41 mouse cellular contexts compared by ENCODE assay signal in genomic region chr17:35538476-35538875, GRCm38 (mm10). TPM values are rescaled to one million over a fixed set of nuclear protein-coding genes. Genes with fewer than 3 reads are reported as not detected.
"Had no signal": no experiment of that assay in that cellular context is flagged by ENCODE, and none has a peak within 500 bp of the region (broad histone marks: within the 10 kb centered on the region; RNA-seq: fewer than 3 reads in every experiment).

No protein-coding gene starts in this region.

- H3K27ac ChIP-seq: heart, embryonic 10.5 days; heart, embryonic 13.5 days; heart, embryonic 15.5 days; hindbrain, embryonic 10.5 days; hindbrain, embryonic 12.5 days; hindbrain, embryonic 13.5 days; hindbrain, embryonic 14.5 days; hindbrain, embryonic 15.5 days; hindbrain, postnatal 0 days; intestine, embryonic 15.5 days; kidney, embryonic 15.5 days; kidney, postnatal 0 days; layer of hippocampus, adult 2 months had no signal

- ATAC-seq: hindbrain, embryonic 16.5 days; hindbrain, postnatal 0 days; inflammation-experienced regulatory T-cells, adult 6 months; intestine, embryonic 15.5 days; intestine, postnatal 0 days had no signal

- H3K9ac ChIP-seq: heart, embryonic 12.5 days; heart, embryonic 13.5 days; heart, embryonic 15.5 days; hindbrain, embryonic 12.5 days; hindbrain, embryonic 13.5 days; hindbrain, embryonic 14.5 days; hindbrain, embryonic 15.5 days; intestine, embryonic 15.5 days; kidney, embryonic 15.5 days had no signal

- H3K4me3 ChIP-seq: heart, embryonic 10.5 days; heart, embryonic 12.5 days; heart, embryonic 13.5 days; heart, embryonic 15.5 days; hindbrain, embryonic 10.5 days; hindbrain, embryonic 12.5 days; hindbrain, embryonic 13.5 days; hindbrain, embryonic 15.5 days; intestine, embryonic 15.5 days; kidney, embryonic 15.5 days; layer of hippocampus, adult 2 months had no signal

- DNase-seq: heart, postnatal 10 days; heart, postnatal 14 days; heart, postnatal 36 days; heart, postnatal 4 days; kidney, adult 11 months; kidney, adult 18-20 months; kidney, adult 2 months; kidney, adult 8-10 months; kidney, adult 9 months; kidney, postnatal 10 days; kidney, postnatal 14 days; kidney, postnatal 25 days; kidney, postnatal 36 days; kidney, postnatal 4 days; layer of hippocampus, adult 9-11 months; layer of hippocampus, postnatal 36 days had no signal

- H3K4me2 ChIP-seq: heart, embryonic 11.5 days; heart, embryonic 12.5 days; heart, embryonic 13.5 days; heart, embryonic 15.5 days; hindbrain, embryonic 12.5 days; hindbrain, embryonic 13.5 days; hindbrain, embryonic 14.5 days; hindbrain, embryonic 15.5 days; intestine, embryonic 15.5 days; kidney, embryonic 15.5 days had no signal

- H3K27me3 ChIP-seq: hindbrain, embryonic 13.5 days; hindbrain, embryonic 15.5 days; intestine, embryonic 15.5 days; kidney, embryonic 15.5 days had no signal

- H3K9me3 ChIP-seq: heart, embryonic 10.5 days; heart, embryonic 12.5 days; heart, embryonic 13.5 days; heart, embryonic 15.5 days; hindbrain, embryonic 10.5 days; hindbrain, embryonic 12.5 days; hindbrain, embryonic 13.5 days; hindbrain, embryonic 15.5 days; intestine, embryonic 15.5 days; kidney, embryonic 15.5 days had no signal

- H3K4me1 ChIP-seq: intestine, embryonic 15.5 days; kidney, embryonic 15.5 days had no signal

- H3K36me3 ChIP-seq: heart, embryonic 10.5 days; heart, embryonic 12.5 days; heart, embryonic 13.5 days; heart, embryonic 15.5 days; hindbrain, embryonic 10.5 days; hindbrain, embryonic 12.5 days; hindbrain, embryonic 13.5 days; hindbrain, embryonic 15.5 days; intestine, embryonic 15.5 days; kidney, embryonic 15.5 days had no signal

RNA-seq across cellular contexts. Expression of gene Psors1c2, which starts 5.5 kb away (rescaled TPM):
- polyA plus RNA-seq: heart, embryonic 11.5 days; intestine, postnatal 0 days had no signal

RNA-seq across cellular contexts. Expression of gene Cdsn, which starts 13.5 kb away (rescaled TPM):
- polyA plus RNA-seq: inflammation-experienced regulatory T-cells, adult 6 months; kidney, embryonic 14.5 days; kidney, embryonic 15.5 days had no signal

RNA-seq across cellular contexts. Expression of gene 2300002M23Rik, which starts 28.8 kb away (rescaled TPM):
- polyA plus RNA-seq: heart, embryonic 10.5 days; heart, embryonic 11.5 days; heart, embryonic 12.5 days; heart, embryonic 13.5 days; heart, embryonic 14.5 days; heart, embryonic 15.5 days; heart, postnatal 0 days; hindbrain, embryonic 10.5 days; hindbrain, embryonic 11.5 days; hindbrain, embryonic 12.5 days; hindbrain, embryonic 13.5 days; hindbrain, embryonic 14.5 days; hindbrain, embryonic 15.5 days; inflammation-experienced regulatory T-cells, adult 6 months; intestine, embryonic 14.5 days; intestine, embryonic 15.5 days; intestine, postnatal 0 days; kidney, embryonic 14.5 days; kidney, embryonic 15.5 days; kidney, embryonic 16.5 days; kidney, postnatal 0 days; large intestine, adult 2 months had no signal
